Mouse (Mus musculus) heart, embryonic 12.5 days (tissue): ENCODE measurements at regions not wholly inside any gene's neighbourhood (a gene's known extent, or its start where the extent isn't known, plus 50 kb on each side); places are given as distances from the start of the nearest gene placed in this dataset.

Experiments
- ATAC-seq: fragments of 200-750 bp; cut with Nextera tagmentation; 2 replicates; pipeline ENCODE4 v1.8.0; 2017; ENCODE audit warnings: moderate TSS enrichment, moderate library complexity; ENCODE audit not compliant: insufficient number of reproducible peaks, low FRiP score
- H3K27ac ChIP-seq: fragments of 300-500 bp; sonication (generic); 2 replicates; pipeline ENCODE4 v1.5.1; 2016; ENCODE audit warnings: mild to moderate bottlenecking, moderate library complexity; ENCODE audit not compliant: poor library complexity, severe bottlenecking
- H3K27me3 ChIP-seq: fragments of 300-500 bp; sonication (generic); replicated peaks from 2 replicates; pipeline ENCODE4 v1.6.1; 2016; ENCODE audit warnings: mild to moderate bottlenecking, moderate library complexity
- H3K36me3 ChIP-seq: fragments of 300-500 bp; sonication (generic); 2 replicates; pipeline ENCODE4 v1.6.1; 2016; ENCODE audit warnings: mild to moderate bottlenecking, moderate library complexity
- H3K4me1 ChIP-seq: fragments of 300-500 bp; sonication (generic); replicated peaks from 2 replicates; pipeline ENCODE4 v1.6.1; 2016; ENCODE audit warnings: mild to moderate bottlenecking
- H3K4me2 ChIP-seq: fragments of 300-500 bp; sonication (generic); 2 replicates; pipeline ENCODE4 v1.6.1; 2016; ENCODE audit warnings: mild to moderate bottlenecking, moderate library complexity
- H3K4me3 ChIP-seq: fragments of 300-500 bp; sonication (generic); 2 replicates; pipeline ENCODE4 v1.5.1; 2016; ENCODE audit warnings: mild to moderate bottlenecking
- H3K9ac ChIP-seq: fragments of 300-500 bp; sonication (generic); 2 replicates; pipeline ENCODE4 v1.6.1; 2016; ENCODE audit warnings: mild to moderate bottlenecking, moderate library complexity
- H3K9me3 ChIP-seq: fragments of 300-500 bp; sonication (generic); replicated peaks from 2 replicates; pipeline ENCODE4 v1.6.1; 2016; ENCODE audit warnings: mild to moderate bottlenecking, moderate library complexity
- WGBS: fragments of 180-500 bp; shearing (Covaris S2); methylation state at CpG from one replicate; pipeline ENCODE4 v1.1.7; 2016; 5-methylcytosine and 5-hydroxymethylcytosine counted together

- Histone ChIP-seq H3K4me3 (no peak overlapping the region), H3K9me3 (no peaks in the 10 kb centered on the region), H3K9ac (no peak overlapping the region), H3K4me1 (no peaks in the 10 kb centered on the region), H3K27me3 (no peaks in the 10 kb centered on the region), H3K4me2 (no peak overlapping the region), H3K36me3 (no peaks in the 10 kb centered on the region), H3K27ac (no peak overlapping the region)
- ATAC-seq, result no peak
Observed at GRCm38 (mm10) chr13:71481205-71481604, 482.3 kb downstream of the Irx1 start.

DNA sequence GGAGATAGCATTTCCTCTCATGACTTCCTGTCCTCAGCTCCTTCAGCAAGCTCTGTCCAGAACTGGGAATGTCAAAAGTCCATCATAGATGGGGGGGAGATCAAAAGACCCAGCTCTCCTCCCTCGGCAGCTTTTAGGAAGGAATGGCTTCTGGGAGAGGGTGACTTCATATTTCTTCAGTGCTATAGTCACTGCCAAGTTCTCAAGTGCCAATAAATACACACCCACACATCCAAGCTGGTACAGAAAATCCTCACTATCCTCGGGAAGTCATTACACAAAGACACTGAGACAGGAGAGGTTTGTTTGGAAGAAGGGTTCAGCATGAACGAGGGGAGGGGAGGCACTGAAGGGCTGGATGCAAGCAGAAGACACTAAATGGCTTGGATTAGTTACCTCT lies 502.0 kb downstream of the Irx1 start:
- no peak overlapping the region for H3K9ac ChIP-seq
- no peak overlapping the region for H3K4me3 ChIP-seq
- H3K27me3 ChIP-seq, result peaks cover 12% of the 10 kb centered on the region
- no peak overlapping the region for H3K4me2 ChIP-seq
- H3K9me3 ChIP-seq, result no peaks in the 10 kb centered on the region
- no peaks in the 10 kb centered on the region for H3K36me3 ChIP-seq
- no peak for ATAC-seq
- no peak overlapping the region for H3K27ac ChIP-seq
- peaks cover 10% of the 10 kb centered on the region for H3K4me1 ChIP-seq
- WGBS, result 48% methylated on average over 3 of the region's 3 CpGs

DNA sequence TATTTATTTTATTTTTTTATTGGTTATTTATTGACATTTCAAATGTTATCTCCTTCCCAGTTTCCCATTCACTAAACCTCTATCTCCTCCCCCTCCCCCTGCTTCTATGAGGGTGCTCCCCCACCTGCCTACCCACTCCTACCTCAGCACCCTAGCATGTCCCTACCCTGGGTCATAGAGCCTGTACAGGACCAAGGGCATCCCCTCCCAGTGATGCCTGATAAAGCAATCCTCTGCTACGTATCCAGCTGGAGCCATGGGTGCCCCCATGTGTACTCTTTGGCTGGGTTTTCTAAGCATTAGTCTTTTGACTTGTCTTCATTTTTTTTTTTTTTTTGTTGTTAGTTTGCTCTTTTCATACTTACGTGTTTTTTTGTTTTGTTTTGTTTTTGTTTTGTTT lies 502.9 kb downstream of the Irx1 start:
- 76% methylated on average over 2 of the region's 2 CpGs for WGBS
- no peaks in the 10 kb centered on the region for H3K36me3 ChIP-seq
- peaks cover 10% of the 10 kb centered on the region for H3K4me1 ChIP-seq
- H3K9me3 ChIP-seq, result no peaks in the 10 kb centered on the region
- H3K4me3 ChIP-seq, result no peak overlapping the region
- peaks cover 12% of the 10 kb centered on the region for H3K27me3 ChIP-seq
- no peak for ATAC-seq
- H3K4me2 ChIP-seq, result no peak overlapping the region
- no peak overlapping the region for H3K27ac ChIP-seq
- H3K9ac ChIP-seq, result no peak overlapping the region

GRCm38 (mm10) chr13:71460097-71460496 lies 503.4 kb downstream of the Irx1 start:
- H3K4me2 ChIP-seq, result no peak overlapping the region; the same call in 1 of the 2 replicates
- H3K9me3 ChIP-seq, result no peaks in the 10 kb centered on the region
- H3K27ac ChIP-seq, result no peak overlapping the region
- H3K4me3 ChIP-seq, result no peak overlapping the region
- H3K4me1 ChIP-seq, result peaks cover 10% of the 10 kb centered on the region
- no peak for ATAC-seq
- H3K27me3 ChIP-seq, result peaks cover 16% of the 10 kb centered on the region
- H3K36me3 ChIP-seq, result no peaks in the 10 kb centered on the region
- 55% methylated on average over 9 of the region's 9 CpGs for WGBS
- H3K9ac ChIP-seq, result no peak overlapping the region

GRCm38 (mm10) chr13:71459022-71459536 lies 504.4 kb downstream of the Irx1 start:
- peaks cover 18% of the 10 kb centered on the region for H3K27me3 ChIP-seq
- H3K9ac ChIP-seq, result no peak overlapping the region
- no peaks in the 10 kb centered on the region for H3K9me3 ChIP-seq
- H3K27ac ChIP-seq, result no peak overlapping the region
- 19% methylated on average over 11 of the region's 11 CpGs for WGBS
- H3K4me2 ChIP-seq, result peak overlapping the region; percentile 62
- no peaks in the 10 kb centered on the region for H3K36me3 ChIP-seq
- ATAC-seq, result no peak
- peaks cover 10% of the 10 kb centered on the region for H3K4me1 ChIP-seq
- H3K4me3 ChIP-seq, result 0 out of 2 replicates have a peak overlapping the region, but pooled peaks have one; percentile 35

GRCm38 (mm10) chr13:71458061-71458935 lies 505.2 kb downstream of the Irx1 start:
- Histone ChIP-seq H3K9me3 (no peaks in the 10 kb centered on the region), H3K36me3 (no peaks in the 10 kb centered on the region), H3K9ac (no peak overlapping the region), H3K27me3 (peaks cover 12% of the 10 kb centered on the region; the same call in 1 of the 2 replicates), H3K4me1 (peaks cover 10% of the 10 kb centered on the region), H3K4me3 (peak overlapping the region; percentile 35), H3K27ac (no peak overlapping the region), H3K4me2 (peak overlapping the region; percentile 62)
- peak; percentile 66 for ATAC-seq
- 3% methylated on average over 25 of the region's 25 CpGs for WGBS

- no peak overlapping the region for H3K9ac ChIP-seq
- peaks cover 12% of the 10 kb centered on the region; the same call in 1 of the 2 replicates for H3K27me3 ChIP-seq
- H3K27ac ChIP-seq, result no peak overlapping the region
- no peak for ATAC-seq
- H3K4me2 ChIP-seq, result no peak overlapping the region
- peaks cover 10% of the 10 kb centered on the region for H3K4me1 ChIP-seq
- no peak overlapping the region for H3K4me3 ChIP-seq
- 71% methylated on average over 3 of the region's 3 CpGs for WGBS
- no peaks in the 10 kb centered on the region for H3K36me3 ChIP-seq
- no peaks in the 10 kb centered on the region for H3K9me3 ChIP-seq
Observed at GRCm38 (mm10) chr13:71457550-71457949, 506.0 kb downstream of the Irx1 start.

GRCm38 (mm10) chr13:71452258-71452657 lies 511.3 kb downstream of the Irx1 start:
- Histone ChIP-seq H3K9ac (no peak overlapping the region), H3K4me1 (no peaks in the 10 kb centered on the region), H3K4me2 (no peak overlapping the region), H3K4me3 (no peak overlapping the region), H3K9me3 (no peaks in the 10 kb centered on the region), H3K27me3 (0 out of 2 replicates have a peak, but pooled peaks cover 6% of the 10 kb centered on the region), H3K36me3 (no peaks in the 10 kb centered on the region), H3K27ac (no peak overlapping the region)
- ATAC-seq, result no peak
- WGBS, result 79% methylated on average over 5 of the region's 5 CpGs

GRCm38 (mm10) chr13:71437601-71438099 lies 525.9 kb downstream of the Irx1 start:
- Histone ChIP-seq H3K9ac (no peak overlapping the region), H3K27ac (no peak overlapping the region), H3K27me3 (no peaks in the 10 kb centered on the region), H3K36me3 (no peaks in the 10 kb centered on the region), H3K4me1 (no peaks in the 10 kb centered on the region), H3K9me3 (no peaks in the 10 kb centered on the region), H3K4me2 (no peak overlapping the region), H3K4me3 (no peak overlapping the region)
- 18% methylated on average over 2 of the region's 2 CpGs for WGBS
- ATAC-seq, result no peak

- ATAC-seq, result no peak
- Histone ChIP-seq H3K9ac (no peak overlapping the region), H3K4me1 (no peaks in the 10 kb centered on the region), H3K36me3 (no peaks in the 10 kb centered on the region), H3K9me3 (no peaks in the 10 kb centered on the region), H3K4me3 (no peak overlapping the region), H3K27ac (no peak overlapping the region), H3K27me3 (no peaks in the 10 kb centered on the region), H3K4me2 (no peak overlapping the region)
- WGBS, result 67% methylated on average over 21 of the region's 21 CpGs
Observed at GRCm38 (mm10) chr13:71403654-71404560, 559.6 kb downstream of the Irx1 start.
